9 mouse cellular contexts compared by ENCODE assay signal in genomic region chr15:8659483-8659971, GRCm38 (mm10). TPM values are rescaled to one million over a fixed set of nuclear protein-coding genes. Genes with fewer than 3 reads are reported as not detected.
DNase-seq lines count a peak whose midpoint lies in the region; ATAC-seq lines count a peak whose summit lies in the region.
"Had no signal": no experiment of that assay in that cellular context is flagged by ENCODE, and none has a peak within 500 bp of the region (broad histone marks: within the 10 kb centered on the region; RNA-seq: fewer than 3 reads in every experiment).

No protein-coding gene starts in this region.

- no peak for DNase-seq in frontal cortex, postnatal 25 days (ENCODE audit: low spot score in 2 of 2)
- peak; percentile 34 for DNase-seq in right cerebral cortex, adult 18-20 months
- DNase-seq in right cerebral cortex, postnatal 25 days: no peak
- peak; percentile 41 to 66 for DNase-seq in layer of hippocampus, postnatal 14 days (ENCODE audit: low spot score in 2 of 2)
- DNase-seq in yolk sac, embryonic 10.5 days (ENCODE audit: low spot score): peak; percentile 23
- DNase-seq in urinary bladder, adult 18-20 months (ENCODE audit: low spot score in 2 of 2): no peak

- peak; percentile 46 for ATAC-seq in frontal cortex, adult (ENCODE audit: low TSS enrichment)
- no peak for ATAC-seq in granulocyte monocyte progenitor cell, adult 5-6 weeks (replicated peaks; ENCODE audit: poor library complexity, severe bottlenecking)

RNA-seq across cellular contexts. Expression of gene Slc1a3, which starts 51.0 kb away (rescaled TPM):
- 100 to 1,000 TPM; 440 to 480 TPM for total RNA-seq in layer of hippocampus, postnatal 14 days (2021)
- not detected in 2 replicates for total RNA-seq in granulocyte monocyte progenitor cell, adult 5-6 weeks (2014; fragmentation: Nextera tagmentation)
- 1.5 TPM in 1 of 2 replicates, not detected in the other for total RNA-seq in granulocyte monocyte progenitor cell, adult 5-6 weeks (2017)
- total RNA-seq: neutrophil, adult 5-6 weeks had no signal

Comparison
In these comparisons a context has a peak if more than half of its experiments do, and no peak if none do; other contexts are left out.
1. DNase-seq: peak in right cerebral cortex, adult 18-20 months (single experiment), layer of hippocampus, postnatal 14 days (2 of 2) and yolk sac, embryonic 10.5 days (single experiment); none in frontal cortex, postnatal 25 days (0 of 2), right cerebral cortex, postnatal 25 days (single experiment) and urinary bladder, adult 18-20 months (0 of 2).
2. RNA of gene Slc1a3, which starts 51.0 kb away (total RNA-seq): 440 to 480 TPM in layer of hippocampus, postnatal 14 days; 1.5 TPM in granulocyte monocyte progenitor cell, adult 5-6 weeks; every median in the first group is over 100 times any median in the second.